Mouse (Mus musculus): ENCODE data around the gene 2310033P09Rik.

DNA sequence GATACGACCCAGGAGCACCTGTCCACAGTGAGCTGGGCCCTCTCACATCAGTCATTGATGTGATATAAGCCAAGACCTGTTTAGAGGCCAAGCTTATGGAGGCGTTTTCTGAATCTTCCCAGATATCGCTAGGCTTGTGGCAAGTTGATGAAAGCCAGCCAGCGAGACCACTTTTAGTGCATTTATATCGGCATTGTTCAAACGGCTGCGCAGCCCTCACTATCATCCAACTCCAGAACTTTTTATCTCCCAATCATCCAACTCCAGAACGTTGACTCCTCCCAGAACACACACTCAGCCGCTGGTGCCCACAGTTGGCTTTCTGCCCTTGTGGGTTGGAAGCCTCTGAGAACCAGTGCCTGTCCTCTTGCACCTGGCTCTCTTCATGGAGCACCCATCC is 43.7 kb upstream of the 2310033P09Rik start:
- TF ChIP-seq EP300 (optimal IDR thresholded peaks at IDR 0.05): no peak
- TF ChIP-seq CTCF (IDR thresholded peaks at IDR 0.05; ENCODE audit: low read depth): no peak
